Mouse (Mus musculus) MEL (cell line): ENCODE measurements around the gene Sim2.

ENCODE experiments used
- CTCF ChIP-seq, 3 experiments: IDR thresholded peaks in 2 of 3; conservative IDR thresholded peaks in 1 of 3; 2 replicates each; pipeline ENCODE4 v1.5.1; 2011 to 2012; ENCODE audit warnings: low read length in 3 of 3, low read depth in 2 of 3, mild to moderate bottlenecking in 2 of 3, improper control_type of control experiment in 1 of 3, inconsistent platforms in 1 of 3, mixed read lengths in 1 of 3, moderate library complexity in 1 of 3; ENCODE audit not compliant: control insufficient read depth in 1 of 3, insufficient read depth in 1 of 3, poor library complexity in 1 of 3, severe bottlenecking in 1 of 3
- GATA1 ChIP-seq: IDR thresholded peaks from 2 replicates; pipeline ENCODE4 v1.6.1; 2011; ENCODE audit warnings: low read depth, low read length, improper control_type of control experiment
- MAFK ChIP-seq: IDR thresholded peaks from 2 replicates; pipeline ENCODE4 v1.6.1; 2011; ENCODE audit warnings: low read depth, mild to moderate bottlenecking, low read length, improper control_type of control experiment, borderline replicate concordance
- MAX ChIP-seq: IDR thresholded peaks from 2 replicates; pipeline ENCODE4 v1.6.1; 2011; ENCODE audit warnings: low read length, improper control_type of control experiment
- POLR2A ChIP-seq, 2 experiments: IDR thresholded peaks; 2 replicates each; pipeline ENCODE4 v1.6.1; 2011 to 2012; ENCODE audit warnings: low read length in 2 of 2, mild to moderate bottlenecking in 2 of 2, control low read depth in 1 of 2, improper control_type of control experiment in 1 of 2, low read depth in 1 of 2, moderate library complexity in 1 of 2; ENCODE audit not compliant: control insufficient read depth in 1 of 2, insufficient read depth in 1 of 2, poor library complexity in 1 of 2
- SIN3A ChIP-seq: IDR thresholded peaks from 2 replicates; pipeline ENCODE4 v1.6.1; 2012; ENCODE audit warnings: low read length, improper control_type of control experiment, inconsistent platforms
- SMC3 ChIP-seq: IDR thresholded peaks from 2 replicates; pipeline ENCODE4 v1.6.1; 2011; ENCODE audit warnings: low read depth, low read length, improper control_type of control experiment
- TBP ChIP-seq: IDR thresholded peaks from 2 replicates; pipeline ENCODE4 v1.8.0; 2011; ENCODE audit warnings: low read depth, low read length, improper control_type of control experiment
- ZNF384 ChIP-seq: IDR thresholded peaks from 2 replicates; pipeline ENCODE4 v1.6.1; 2012; ENCODE audit warnings: low read depth, mild to moderate bottlenecking, inconsistent platforms, low read length, improper control_type of control experiment

- TF ChIP-seq CTCF (IDR thresholded peaks at IDR 0.05 in 2 of 3, conservative IDR thresholded peaks at IDR 0.05 in 1 of 3; ENCODE audit: control insufficient read depth in 1 of 3, insufficient read depth in 1 of 3, low read depth in 2 of 3, low read length in 3 of 3, poor library complexity in 1 of 3, severe bottlenecking in 1 of 3) (no peak), MAFK (no peak), SIN3A (no peak), GATA1 (no peak), ZNF384 (no peak), TBP (no peak), MAX (no peak), SMC3 (no peak), POLR2A (IDR thresholded peaks at IDR 0.05; ENCODE audit: control insufficient read depth in 1 of 2, insufficient read depth in 1 of 2, low read depth in 1 of 2, low read length in 2 of 2, poor library complexity in 1 of 2) (no peak)
Observed at GRCm38 (mm10) chr16:94157819-94158218, 73.1 kb downstream of the Sim2 start.
